Mouse (Mus musculus) CD4-positive helper T cell, adult 2 months (primary cell): Measurements from ENCODE around the gene Gprc6a.

Experiments
- DNase-seq: peaks from one replicate; pipeline ENCODE4 v3.0.0-alpha.2; 2012; ENCODE audit warnings: low read depth, missing footprints, low spot score

Gene Gprc6a

GRCm38 (mm10) chr10:51631411-51632136 is at the start of gene Gprc6a:
Gene Gprc6a, minus strand, starts transcription at chr10:51631461.
- DNase-seq = no peak

- DNase-seq = no peak
Observed at GRCm38 (mm10) chr10:51678251-51678639, 47.0 kb upstream of the Gprc6a start.

GRCm38 (mm10) chr10:51677548-51678250 is 46.4 kb upstream of the Gprc6a start, which contains the start of gene Rfx6:
Gene Rfx6, plus strand, starts transcription at chr10:51677756.
- DNase-seq = no peak

- DNase-seq = no peak
Observed at GRCm38 (mm10) chr10:51672082-51672779, 41.0 kb upstream of the Gprc6a start.

GRCm38 (mm10) chr10:51671583-51671982 is 40.3 kb upstream of the Gprc6a start:
- DNase-seq = no peak

- no peak for DNase-seq
Observed at GRCm38 (mm10) chr10:51669334-51669733, 38.1 kb upstream of the Gprc6a start.

- DNase-seq = no peak
Observed at GRCm38 (mm10) chr10:51657324-51657723, 26.1 kb upstream of the Gprc6a start.

- no peak for DNase-seq
Observed at GRCm38 (mm10) chr10:51649506-51650221, 18.4 kb upstream of the Gprc6a start.

GRCm38 (mm10) chr10:51621193-51621592 is 10.1 kb downstream of the Gprc6a start:
- no peak for DNase-seq

GRCm38 (mm10) chr10:51620126-51620525 is 11.1 kb downstream of the Gprc6a start:
- DNase-seq = no peak

GRCm38 (mm10) chr10:51618538-51618937 is 12.7 kb downstream of the Gprc6a start:
- no peak for DNase-seq

- no peak for DNase-seq
Observed at GRCm38 (mm10) chr10:51614826-51615590, 16.3 kb downstream of the Gprc6a start.

- DNase-seq = no peak
Observed at GRCm38 (mm10) chr10:51613421-51613820, 17.8 kb downstream of the Gprc6a start.

- no peak for DNase-seq
Observed at GRCm38 (mm10) chr10:51611969-51612682, 19.1 kb downstream of the Gprc6a start.

- DNase-seq = no peak
Observed at GRCm38 (mm10) chr10:51609741-51610425, 21.4 kb downstream of the Gprc6a start.

GRCm38 (mm10) chr10:51596928-51597635 is 34.2 kb downstream of the Gprc6a start:
- no peak for DNase-seq

GRCm38 (mm10) chr10:51595001-51595931 is 36.0 kb downstream of the Gprc6a start:
- no peak for DNase-seq

GRCm38 (mm10) chr10:51591574-51591973 is 39.7 kb downstream of the Gprc6a start:
- DNase-seq = no peak
